Mouse (Mus musculus): ENCODE measurements around the gene Smarcc2. TPM values are rescaled to one million over a fixed set of nuclear protein-coding genes. Genes with fewer than 3 reads are reported as not detected.

Smarcc2 gene
- total and polyA plus RNA-seq, 2 experiments, result 13.8 to 63.1 TPM

- no peak for TF ChIP-seq CTCF (IDR thresholded peaks at IDR 0.05; ENCODE audit: low read depth, low read length)
- TF ChIP-seq POLR2A (IDR thresholded peaks at IDR 0.05; ENCODE audit: extremely low read depth, insufficient read depth, low read length), result no peak
- DNase-seq (ENCODE audit: extremely low read depth, low read depth, low spot score), result no peak
- Histone ChIP-seq H3K4me1 (ENCODE audit: control insufficient read depth, insufficient read depth, low read length) (peaks cover 4% of the 10 kb centered on the region; the same call in 1 of the 2 replicates), H3K4me3 (ENCODE audit: insufficient read depth, low read depth, low read length) (no peak overlapping the region), H3K79me2 (ENCODE audit: control insufficient read depth, insufficient read depth, low read length) (no peaks in the 10 kb centered on the region), H3K27ac (replicated peaks; ENCODE audit: insufficient read depth, low read depth, low read length) (no peak overlapping the region), H3K27me3 (ENCODE audit: control insufficient read depth, insufficient read depth, low read length) (no peaks in the 10 kb centered on the region), H3K36me3 (ENCODE audit: control insufficient read depth, insufficient read depth, low read length) (peaks cover 7% of the 10 kb centered on the region), H3K9ac (ENCODE audit: low read depth, low read length) (no peak overlapping the region)
- WGBS, result 92% methylated on average over 8 of the region's 8 CpGs
Observed at GRCm38 (mm10) chr10:128436376-128436775, 22.7 kb upstream of the Smarcc2 start.

DNA sequence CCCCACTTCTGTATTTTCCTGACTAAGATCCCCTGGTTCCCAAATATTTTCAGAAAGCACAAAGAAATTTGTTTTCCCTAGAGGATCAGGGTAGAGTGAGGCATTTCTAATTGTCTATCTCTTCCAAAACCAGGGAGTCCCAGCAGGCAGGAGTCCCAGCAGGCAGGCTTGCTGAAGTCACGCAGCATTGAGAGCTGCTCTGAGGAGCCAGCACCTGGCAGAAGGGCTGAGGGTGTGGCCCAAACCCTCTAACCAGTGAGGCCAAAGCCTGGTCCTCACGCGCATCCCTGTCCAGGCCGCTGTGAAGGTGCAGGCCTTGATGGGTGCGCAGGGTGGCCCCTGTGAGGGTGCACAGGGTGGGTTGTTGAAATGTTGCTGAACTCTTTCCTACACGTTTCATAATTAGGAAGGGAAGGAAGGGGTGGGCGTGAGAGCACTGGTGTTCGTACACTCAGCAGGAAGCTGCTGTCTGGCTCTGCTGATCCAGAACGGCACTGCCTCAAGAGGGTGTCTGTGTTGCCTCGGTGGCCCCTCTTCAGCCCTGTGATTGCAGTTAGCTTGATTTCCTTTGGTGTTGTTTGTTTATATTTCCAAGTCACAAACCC lies 20.3 kb upstream of the Smarcc2 start:
- H3K79me2 ChIP-seq (ENCODE audit: control insufficient read depth, insufficient read depth, low read length), result no peaks in the 10 kb centered on the region
- H3K27ac ChIP-seq (replicated peaks; ENCODE audit: insufficient read depth, low read depth, low read length), result no peak overlapping the region
- WGBS, result 83% methylated on average over 10 of the region's 10 CpGs
- peaks cover 4% of the 10 kb centered on the region; the same call in 1 of the 2 replicates for H3K4me1 ChIP-seq (ENCODE audit: control insufficient read depth, insufficient read depth, low read length)
- no peak for DNase-seq (ENCODE audit: extremely low read depth, low read depth, low spot score)
- H3K27me3 ChIP-seq (ENCODE audit: control insufficient read depth, insufficient read depth, low read length), result no peaks in the 10 kb centered on the region
- H3K9ac ChIP-seq (ENCODE audit: low read depth, low read length), result no peak overlapping the region
- H3K4me3 ChIP-seq (ENCODE audit: insufficient read depth, low read depth, low read length), result no peak overlapping the region
- H3K36me3 ChIP-seq (ENCODE audit: control insufficient read depth, insufficient read depth, low read length), result peaks cover 7% of the 10 kb centered on the region
- TF ChIP-seq CTCF (IDR thresholded peaks at IDR 0.05; ENCODE audit: low read depth, low read length) (no peak), POLR2A (IDR thresholded peaks at IDR 0.05; ENCODE audit: extremely low read depth, insufficient read depth, low read length) (no peak)

DNA sequence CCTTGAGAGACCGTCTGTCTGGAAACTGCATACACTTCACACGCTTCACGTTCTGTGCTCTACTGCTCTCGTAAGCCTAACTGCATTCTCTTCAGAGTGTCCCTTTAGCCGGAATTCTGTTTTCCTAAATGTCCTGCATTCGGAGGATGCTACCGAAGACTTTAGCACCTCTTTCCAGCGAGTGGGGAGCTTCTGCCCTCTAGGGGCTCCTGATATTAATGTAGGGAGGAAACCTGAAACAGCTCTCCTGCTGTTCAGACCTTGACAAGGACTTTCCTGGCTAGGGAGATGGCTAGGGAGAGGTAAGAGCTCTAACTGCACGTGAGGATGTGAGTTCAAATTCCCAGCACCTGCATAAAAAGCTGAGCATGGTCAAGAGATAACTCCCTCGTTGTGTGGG lies 18.6 kb upstream of the Smarcc2 start:
- WGBS, result 61% methylated on average over 10 of the region's 10 CpGs
- Histone ChIP-seq H3K79me2 (ENCODE audit: control insufficient read depth, insufficient read depth, low read length) (no peaks in the 10 kb centered on the region), H3K4me3 (ENCODE audit: insufficient read depth, low read depth, low read length) (no peak overlapping the region), H3K9ac (ENCODE audit: low read depth, low read length) (no peak overlapping the region), H3K27me3 (ENCODE audit: control insufficient read depth, insufficient read depth, low read length) (no peaks in the 10 kb centered on the region), H3K27ac (replicated peaks; ENCODE audit: insufficient read depth, low read depth, low read length) (no peak overlapping the region), H3K36me3 (ENCODE audit: control insufficient read depth, insufficient read depth, low read length) (peaks cover 7% of the 10 kb centered on the region), H3K4me1 (ENCODE audit: control insufficient read depth, insufficient read depth, low read length) (0 out of 2 replicates have a peak, but pooled peaks cover under 1% of the 10 kb centered on the region)
- TF ChIP-seq POLR2A (IDR thresholded peaks at IDR 0.05; ENCODE audit: extremely low read depth, insufficient read depth, low read length) (no peak), CTCF (IDR thresholded peaks at IDR 0.05; ENCODE audit: low read depth, low read length) (peak; percentile 26; the same call in 1 of the 2 replicates)
- DNase-seq (ENCODE audit: extremely low read depth, low read depth, low spot score), result no peak

DNA sequence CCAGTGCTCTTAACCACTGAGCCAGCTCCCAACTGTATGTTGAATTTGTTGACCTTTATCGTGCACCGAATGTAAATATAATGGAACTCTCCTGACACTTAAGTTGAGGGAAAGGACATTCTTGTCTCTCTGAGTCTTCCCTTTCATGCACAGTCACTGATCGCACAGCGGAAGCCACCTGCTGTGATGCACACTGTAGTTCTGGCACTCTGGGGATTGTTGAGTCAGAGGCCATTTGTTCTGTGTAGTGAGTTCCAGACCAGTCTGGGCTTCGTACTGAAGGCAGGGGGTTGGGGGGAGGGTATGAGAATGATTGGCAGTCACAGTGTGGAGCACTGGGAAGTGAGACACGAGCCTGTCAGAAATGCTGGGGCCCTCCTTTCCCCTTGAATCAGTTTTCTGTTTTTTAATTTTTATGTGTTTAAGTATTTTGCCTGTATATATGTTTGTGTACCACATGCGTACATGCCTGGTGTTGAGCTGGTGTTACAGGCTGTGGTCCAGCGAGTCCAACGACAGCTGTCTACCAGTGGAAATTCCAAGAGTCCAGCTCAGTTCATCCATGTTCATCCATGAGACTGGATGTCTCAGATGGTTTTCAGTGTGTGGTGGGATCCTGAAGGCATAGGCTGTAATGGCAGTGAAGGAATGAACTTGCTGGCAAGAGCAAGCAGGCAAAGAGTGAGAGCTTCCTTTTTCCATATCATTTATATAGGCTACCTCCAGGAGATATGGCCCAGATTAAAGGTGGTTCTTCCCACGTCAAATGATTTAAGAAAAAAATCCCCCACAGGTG lies 17.5 kb upstream of the Smarcc2 start:
- TF ChIP-seq CTCF (IDR thresholded peaks at IDR 0.05; ENCODE audit: low read depth, low read length), result no peak
- no peak overlapping the region for H3K9ac ChIP-seq (ENCODE audit: low read depth, low read length)
- DNase-seq (ENCODE audit: extremely low read depth, low read depth, low spot score), result no peak
- H3K4me3 ChIP-seq (ENCODE audit: insufficient read depth, low read depth, low read length), result no peak overlapping the region
- no peak overlapping the region for H3K27ac ChIP-seq (replicated peaks; ENCODE audit: insufficient read depth, low read depth, low read length)
- H3K79me2 ChIP-seq (ENCODE audit: control insufficient read depth, insufficient read depth, low read length), result no peaks in the 10 kb centered on the region
- no peaks in the 10 kb centered on the region for H3K27me3 ChIP-seq (ENCODE audit: control insufficient read depth, insufficient read depth, low read length)
- H3K4me1 ChIP-seq (ENCODE audit: control insufficient read depth, insufficient read depth, low read length), result no peaks in the 10 kb centered on the region
- H3K36me3 ChIP-seq (ENCODE audit: control insufficient read depth, insufficient read depth, low read length), result peaks cover 7% of the 10 kb centered on the region
- WGBS, result 89% methylated on average over 10 of the region's 10 CpGs

DNA sequence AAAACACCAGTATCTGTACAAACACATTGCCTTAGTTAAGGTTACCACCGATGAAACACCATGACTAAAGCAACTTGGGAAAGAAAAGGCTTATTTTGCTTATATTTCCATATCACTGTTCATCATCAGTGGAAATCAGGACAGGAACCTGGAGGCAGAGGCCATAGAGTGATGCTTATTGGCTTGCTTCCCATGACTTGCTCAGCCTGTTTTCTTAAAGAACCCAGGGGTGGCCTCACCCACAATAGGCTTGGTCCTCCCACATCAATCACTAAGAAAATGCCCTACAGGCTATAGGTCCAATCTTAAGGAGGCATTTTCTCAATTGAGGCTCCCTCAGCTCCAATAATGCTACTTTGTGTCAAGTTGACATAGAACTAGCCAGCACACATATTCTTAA lies 16.3 kb upstream of the Smarcc2 start:
- Histone ChIP-seq H3K4me1 (ENCODE audit: control insufficient read depth, insufficient read depth, low read length) (no peaks in the 10 kb centered on the region), H3K79me2 (ENCODE audit: control insufficient read depth, insufficient read depth, low read length) (no peaks in the 10 kb centered on the region), H3K9ac (ENCODE audit: low read depth, low read length) (no peak overlapping the region), H3K4me3 (ENCODE audit: insufficient read depth, low read depth, low read length) (no peak overlapping the region), H3K27me3 (ENCODE audit: control insufficient read depth, insufficient read depth, low read length) (no peaks in the 10 kb centered on the region), H3K36me3 (ENCODE audit: control insufficient read depth, insufficient read depth, low read length) (peaks cover 3% of the 10 kb centered on the region; the same call in 1 of the 2 replicates), H3K27ac (replicated peaks; ENCODE audit: insufficient read depth, low read depth, low read length) (no peak overlapping the region)
- WGBS, result 86% methylated on average over 1 of the region's 1 CpGs
- no peak for DNase-seq (ENCODE audit: extremely low read depth, low read depth, low spot score)
- TF ChIP-seq POLR2A (IDR thresholded peaks at IDR 0.05; ENCODE audit: extremely low read depth, insufficient read depth, low read length) (no peak), CTCF (IDR thresholded peaks at IDR 0.05; ENCODE audit: low read depth, low read length) (no peak)

DNA sequence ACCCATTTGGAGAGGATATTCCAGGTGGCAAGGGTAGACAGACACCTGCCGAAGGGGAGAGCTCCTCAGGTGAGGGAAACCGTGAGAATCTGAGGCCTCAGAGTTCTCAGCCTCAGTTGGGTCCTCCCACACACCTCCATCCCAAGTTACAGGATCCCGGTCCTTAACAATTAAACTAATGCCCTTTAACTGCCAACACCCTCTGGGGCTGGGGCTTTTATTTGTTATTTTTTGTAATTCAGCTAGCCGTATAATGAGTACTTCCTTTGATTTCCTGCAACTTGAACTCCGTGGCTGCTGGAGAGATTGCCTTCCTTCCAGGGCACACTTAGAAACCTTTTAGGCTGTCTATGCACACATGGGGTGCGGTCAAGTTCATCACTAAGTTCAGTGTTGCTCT lies 14.7 kb upstream of the Smarcc2 start:
- Histone ChIP-seq H3K79me2 (ENCODE audit: control insufficient read depth, insufficient read depth, low read length) (no peaks in the 10 kb centered on the region), H3K9ac (ENCODE audit: low read depth, low read length) (no peak overlapping the region), H3K4me1 (ENCODE audit: control insufficient read depth, insufficient read depth, low read length) (no peaks in the 10 kb centered on the region), H3K36me3 (ENCODE audit: control insufficient read depth, insufficient read depth, low read length) (no peaks in the 10 kb centered on the region), H3K27ac (replicated peaks; ENCODE audit: insufficient read depth, low read depth, low read length) (no peak overlapping the region), H3K27me3 (ENCODE audit: control insufficient read depth, insufficient read depth, low read length) (no peaks in the 10 kb centered on the region), H3K4me3 (ENCODE audit: insufficient read depth, low read depth, low read length) (no peak overlapping the region)
- 73% methylated on average over 6 of the region's 6 CpGs for WGBS
- no peak for DNase-seq (ENCODE audit: extremely low read depth, low read depth, low spot score)
- TF ChIP-seq CTCF (IDR thresholded peaks at IDR 0.05; ENCODE audit: low read depth, low read length) (no peak), POLR2A (IDR thresholded peaks at IDR 0.05; ENCODE audit: extremely low read depth, insufficient read depth, low read length) (no peak)
